Mouse (Mus musculus) neural tube, embryonic 12.5 days (tissue): ENCODE measurements around the gene Samd4. TPM values are rescaled to one million over a fixed set of nuclear protein-coding genes. Genes with fewer than 3 reads are reported as not detected.
A peak's percentile ranks its signal among the peaks of the same experiment; 100 is the strongest.

Experiments used
- ATAC-seq: fragments of 200-750 bp; cut with Nextera tagmentation; 2 replicates; pipeline ENCODE4 v1.8.0; 2017; ENCODE audit warnings: low read depth, mild to moderate bottlenecking, moderate TSS enrichment, moderate library complexity; ENCODE audit not compliant: low FRiP score
- H3K27ac ChIP-seq: fragments of 300-500 bp; sonication (generic); 2 replicates; pipeline ENCODE4 v1.5.1; 2016
- H3K27me3 ChIP-seq: fragments of 300-500 bp; sonication (generic); replicated peaks from 2 replicates; pipeline ENCODE4 v1.6.1; 2016; ENCODE audit warnings: mild to moderate bottlenecking
- H3K36me3 ChIP-seq: fragments of 300-500 bp; sonication (generic); 2 replicates; pipeline ENCODE4 v1.6.1; 2016; ENCODE audit warnings: mild to moderate bottlenecking
- H3K4me1 ChIP-seq: fragments of 300-500 bp; sonication (generic); 2 replicates; pipeline ENCODE4 v1.6.1; 2016
- H3K4me2 ChIP-seq: fragments of 300-500 bp; sonication (generic); replicated peaks from 2 replicates; pipeline ENCODE4 v1.6.1; 2016; ENCODE audit warnings: mild to moderate bottlenecking
- H3K4me3 ChIP-seq: fragments of 300-500 bp; sonication (generic); 2 replicates; pipeline ENCODE4 v1.5.1; 2016
- H3K9ac ChIP-seq: fragments of 300-500 bp; sonication (generic); 2 replicates; pipeline ENCODE4 v1.6.1; 2016; ENCODE audit warnings: mild to moderate bottlenecking
- H3K9me3 ChIP-seq: fragments of 300-500 bp; sonication (generic); 2 replicates; pipeline ENCODE4 v1.6.1; 2016; ENCODE audit warnings: mild to moderate bottlenecking
- WGBS: fragments of 180-500 bp; shearing (Covaris S2); methylation state at CpG from one replicate; pipeline ENCODE4 v1.1.7; 2016; 5-methylcytosine and 5-hydroxymethylcytosine counted together
- polyA plus RNA-seq: library from polyadenylated mRNA; unstranded; fragments of >200 nt; fragmentation: Nextera tagmentation; extraction: Ambion mirVana; gene quantifications from 2 replicates; pipeline ENCODE4 v1.2.1, GENCODE M21; 2016

Gene Samd4
- 3.9 and 4.7 TPM in 2 replicates for polyA plus RNA-seq

- WGBS: 1% methylated on average over 54 of the region's 54 CpGs
- Histone ChIP-seq H3K4me3 (peak within 1 kb of the TSS; percentile 55), H3K36me3 (no peaks in the 10 kb centered on the region), H3K27me3 (peaks cover 7% of the 10 kb centered on the region), H3K27ac (0 out of 2 replicates have a peak within 1 kb of the TSS, but pooled peaks have one; percentile 20), H3K9ac (peak within 1 kb of the TSS; percentile 70), H3K9me3 (no peaks in the 10 kb centered on the region), H3K4me1 (peaks cover 23% of the 10 kb centered on the region; the same call in 1 of the 2 replicates), H3K4me2 (peak within 1 kb of the TSS; percentile 97)
- peak; percentile 68 for ATAC-seq
Observed at GRCm38 (mm10) chr14:46882431-46883067, at the start of gene Samd4. Gene Samd4 (plus strand): TSS chr14:46882854.

- Histone ChIP-seq H3K9ac (no peak overlapping the region), H3K27me3 (no peaks in the 10 kb centered on the region), H3K4me3 (no peak overlapping the region), H3K4me2 (no peak overlapping the region), H3K27ac (no peak overlapping the region), H3K36me3 (peaks cover 22% of the 10 kb centered on the region), H3K9me3 (no peaks in the 10 kb centered on the region), H3K4me1 (no peaks in the 10 kb centered on the region)
- ATAC-seq: no peak
- 76% methylated on average over 4 of the region's 4 CpGs for WGBS
Observed at GRCm38 (mm10) chr14:46839326-46839725, 43.3 kb upstream of the Samd4 start.

GRCm38 (mm10) chr14:46845706-46846105 lies 36.9 kb upstream of the Samd4 start:
- Histone ChIP-seq H3K9ac (no peak overlapping the region), H3K27me3 (no peaks in the 10 kb centered on the region), H3K27ac (no peak overlapping the region), H3K4me2 (no peak overlapping the region), H3K36me3 (peaks cover 19% of the 10 kb centered on the region), H3K4me1 (no peaks in the 10 kb centered on the region), H3K4me3 (no peak overlapping the region), H3K9me3 (no peaks in the 10 kb centered on the region)
- ATAC-seq: no peak
- WGBS: 91% methylated on average over 11 of the region's 11 CpGs

GRCm38 (mm10) chr14:46848063-46848590 lies 34.5 kb upstream of the Samd4 start:
- Histone ChIP-seq H3K9me3 (no peaks in the 10 kb centered on the region), H3K27me3 (no peaks in the 10 kb centered on the region), H3K4me1 (no peaks in the 10 kb centered on the region), H3K27ac (no peak overlapping the region), H3K9ac (no peak overlapping the region), H3K36me3 (peaks cover 3% of the 10 kb centered on the region; the same call in 1 of the 2 replicates), H3K4me2 (no peak overlapping the region), H3K4me3 (no peak overlapping the region)
- ATAC-seq: no peak
- 78% methylated on average over 4 of the region's 4 CpGs for whole genome bisulfite sequencing

- H3K27ac ChIP-seq: no peak overlapping the region
- H3K4me1 ChIP-seq: no peaks in the 10 kb centered on the region
- no peak overlapping the region for H3K4me3 ChIP-seq
- 81% methylated on average over 5 of the region's 5 CpGs for WGBS
- H3K9me3 ChIP-seq: no peaks in the 10 kb centered on the region
- H3K27me3 ChIP-seq: no peaks in the 10 kb centered on the region
- no peak overlapping the region for H3K9ac ChIP-seq
- H3K4me2 ChIP-seq: no peak overlapping the region
- ATAC-seq: no peak
- peaks cover 6% of the 10 kb centered on the region for H3K36me3 ChIP-seq
Observed at GRCm38 (mm10) chr14:46848736-46849135, 33.9 kb upstream of the Samd4 start.

- H3K9ac ChIP-seq: no peak overlapping the region
- H3K27ac ChIP-seq: no peak overlapping the region
- H3K9me3 ChIP-seq: no peaks in the 10 kb centered on the region
- no peak overlapping the region for H3K4me2 ChIP-seq
- peaks cover 9% of the 10 kb centered on the region for H3K36me3 ChIP-seq
- 96% methylated on average over 1 of the region's 1 CpGs for WGBS
- no peak overlapping the region for H3K4me3 ChIP-seq
- no peak for ATAC-seq
- no peaks in the 10 kb centered on the region for H3K27me3 ChIP-seq
- no peaks in the 10 kb centered on the region for H3K4me1 ChIP-seq
Observed at GRCm38 (mm10) chr14:46849769-46850168, 32.9 kb upstream of the Samd4 start.

GRCm38 (mm10) chr14:46853677-46854076 lies 29.0 kb upstream of the Samd4 start:
- Histone ChIP-seq H3K36me3 (peaks cover 13% of the 10 kb centered on the region), H3K9me3 (no peaks in the 10 kb centered on the region), H3K9ac (no peak overlapping the region), H3K4me2 (no peak overlapping the region), H3K27ac (no peak overlapping the region), H3K4me3 (no peak overlapping the region), H3K4me1 (no peaks in the 10 kb centered on the region), H3K27me3 (no peaks in the 10 kb centered on the region)
- ATAC-seq: no peak
- WGBS: 91% methylated on average over 11 of the region's 11 CpGs

- WGBS: 90% methylated on average over 5 of the region's 5 CpGs
- no peaks in the 10 kb centered on the region for H3K27me3 ChIP-seq
Observed at GRCm38 (mm10) chr14:46862922-46863321, 19.7 kb upstream of the Samd4 start.

GRCm38 (mm10) chr14:46880935-46881334 lies 1.7 kb upstream of the Samd4 start:
- H3K9ac ChIP-seq: no peak overlapping the region
- peak overlapping the region; percentile 25 for H3K4me2 ChIP-seq
- WGBS: 5% methylated on average over 10 of the region's 10 CpGs

More at GRCm38 (mm10) chr14:46862922-46863321, 19.7 kb upstream of the Samd4 start:
- H3K36me3 ChIP-seq: no peaks in the 10 kb centered on the region
- no peaks in the 10 kb centered on the region for H3K4me1 ChIP-seq
- no peak overlapping the region for H3K4me3 ChIP-seq
- H3K9me3 ChIP-seq: no peaks in the 10 kb centered on the region
- no peak overlapping the region for H3K9ac ChIP-seq
- no peak for ATAC-seq
- no peak overlapping the region for H3K27ac ChIP-seq
- H3K4me2 ChIP-seq: no peak overlapping the region

GRCm38 (mm10) chr14:46881581-46882430 lies 848 bp upstream of the Samd4 start:
- Histone ChIP-seq H3K9ac (peak overlapping the region; percentile 70; the same call in 1 of the 2 replicates), H3K4me1 (peaks cover 23% of the 10 kb centered on the region; the same call in 1 of the 2 replicates), H3K4me2 (peak overlapping the region; percentile 97), H3K4me3 (peak overlapping the region; percentile 55), H3K36me3 (no peaks in the 10 kb centered on the region), H3K27me3 (peaks cover 7% of the 10 kb centered on the region), H3K9me3 (no peaks in the 10 kb centered on the region), H3K27ac (no peak overlapping the region)
- 3% methylated on average over 40 of the region's 40 CpGs for WGBS
- ATAC-seq: no peak

More at GRCm38 (mm10) chr14:46880935-46881334, 1.7 kb upstream of the Samd4 start:
- ATAC-seq: no peak
- Histone ChIP-seq H3K36me3 (no peaks in the 10 kb centered on the region), H3K4me3 (no peak overlapping the region), H3K9me3 (no peaks in the 10 kb centered on the region), H3K4me1 (peaks cover 21% of the 10 kb centered on the region; the same call in 1 of the 2 replicates), H3K27ac (no peak overlapping the region), H3K27me3 (peaks cover 7% of the 10 kb centered on the region)

- H3K9me3 ChIP-seq: no peaks in the 10 kb centered on the region
- WGBS: under 1% methylated on average over 67 of the region's 70 CpGs
- H3K4me2 ChIP-seq: peak overlapping the region; percentile 97
- peak; percentile 34 for ATAC-seq
- peak overlapping the region; percentile 70 for H3K9ac ChIP-seq
- 0 out of 2 replicates have a peak overlapping the region, but pooled peaks have one; percentile 20 for H3K27ac ChIP-seq
- H3K36me3 ChIP-seq: no peaks in the 10 kb centered on the region
- H3K4me1 ChIP-seq: peaks cover 23% of the 10 kb centered on the region; the same call in 1 of the 2 replicates
- peak overlapping the region; percentile 55 for H3K4me3 ChIP-seq
- H3K27me3 ChIP-seq: peaks cover 7% of the 10 kb centered on the region
Observed at GRCm38 (mm10) chr14:46883068-46883870, 615 bp downstream of the Samd4 start.
